Mouse (Mus musculus) bone marrow, adult 2 months (tissue): ENCODE results near the gene Sfswap.

ENCODE experiments used
- CTCF ChIP-seq: fragments of 200-500 bp; IDR thresholded peaks from 2 replicates; pipeline ENCODE4 v1.5.1; 2011; ENCODE audit warnings: low read length, control low read depth; ENCODE audit not compliant: control insufficient read depth, insufficient read depth
- POLR2A ChIP-seq: fragments of 200-500 bp; IDR thresholded peaks from 2 replicates; pipeline ENCODE4 v1.6.1; 2011; ENCODE audit warnings: low read depth, mild to moderate bottlenecking, control low read depth, low read length, borderline replicate concordance; ENCODE audit not compliant: control insufficient read depth

- no peak for TF ChIP-seq CTCF
- TF ChIP-seq POLR2A = no peak
Measured at GRCm38 (mm10) chr5:129489879-129490278, 11.1 kb upstream of the Sfswap start.
